20 mouse cellular contexts compared by ENCODE assay signal in genomic region chr9:100483318-100483717, GRCm38 (mm10).
"Had no signal": no experiment of that assay in that cellular context is flagged by ENCODE, and none has a peak within 500 bp of the region (broad histone marks: within the 10 kb centered on the region; RNA-seq: fewer than 3 reads in every experiment).

No protein-coding gene starts in this region.

- H3K27me3 ChIP-seq: midbrain, embryonic 12.5 days; neural tube, embryonic 13.5 days; neural tube, embryonic 15.5 days; stomach, embryonic 15.5 days had no signal

- H3K27ac ChIP-seq: midbrain, embryonic 10.5 days; midbrain, embryonic 12.5 days; neural tube, embryonic 13.5 days; neural tube, embryonic 15.5 days; stomach, embryonic 15.5 days; stomach, postnatal 0 days had no signal

- H3K36me3 ChIP-seq: midbrain, embryonic 12.5 days; neural tube, embryonic 13.5 days; neural tube, embryonic 15.5 days; stomach, embryonic 15.5 days had no signal

- H3K4me2 ChIP-seq: lung, embryonic 14.5 days; midbrain, embryonic 12.5 days; neural tube, embryonic 13.5 days; neural tube, embryonic 15.5 days; stomach, embryonic 15.5 days had no signal

- H3K4me3 ChIP-seq: midbrain, embryonic 10.5 days; midbrain, embryonic 12.5 days; myocyte; neural tube, embryonic 13.5 days; neural tube, embryonic 15.5 days; stomach, embryonic 15.5 days had no signal

- ATAC-seq: midbrain, embryonic 16.5 days had no signal

- DNase-seq: lung, adult 18-20 months; lung, embryonic 14.5 days; lung, postnatal 10 days; lung, postnatal 4 days; midbrain, embryonic 14.5 days; retina, postnatal 1 day; right cerebral cortex, adult 18-20 months; right cerebral cortex, postnatal 25 days; right cerebral cortex, postnatal 4 days; thymus, adult 18-20 months; thymus, postnatal 14 days; thymus, postnatal 36 days had no signal

- H3K9ac ChIP-seq: lung, embryonic 14.5 days; midbrain, embryonic 12.5 days; neural tube, embryonic 13.5 days; neural tube, embryonic 15.5 days; stomach, embryonic 15.5 days had no signal

- H3K4me1 ChIP-seq: neural tube, embryonic 13.5 days; neural tube, embryonic 15.5 days; stomach, embryonic 15.5 days had no signal

- H3K9me3 ChIP-seq: midbrain, embryonic 10.5 days; midbrain, embryonic 12.5 days; neural tube, embryonic 13.5 days; neural tube, embryonic 15.5 days; stomach, embryonic 15.5 days had no signal
